Mouse (Mus musculus) bone marrow, adult 2 months (tissue): Measurements from ENCODE around the gene Lpcat1.

Source experiments
- CTCF ChIP-seq: fragments of 200-500 bp; IDR thresholded peaks from 2 replicates; pipeline ENCODE4 v1.5.1; 2011; ENCODE audit warnings: low read length, control low read depth; ENCODE audit not compliant: control insufficient read depth, insufficient read depth
- POLR2A ChIP-seq: fragments of 200-500 bp; IDR thresholded peaks from 2 replicates; pipeline ENCODE4 v1.6.1; 2011; ENCODE audit warnings: low read depth, mild to moderate bottlenecking, control low read depth, low read length, borderline replicate concordance; ENCODE audit not compliant: control insufficient read depth

DNA sequence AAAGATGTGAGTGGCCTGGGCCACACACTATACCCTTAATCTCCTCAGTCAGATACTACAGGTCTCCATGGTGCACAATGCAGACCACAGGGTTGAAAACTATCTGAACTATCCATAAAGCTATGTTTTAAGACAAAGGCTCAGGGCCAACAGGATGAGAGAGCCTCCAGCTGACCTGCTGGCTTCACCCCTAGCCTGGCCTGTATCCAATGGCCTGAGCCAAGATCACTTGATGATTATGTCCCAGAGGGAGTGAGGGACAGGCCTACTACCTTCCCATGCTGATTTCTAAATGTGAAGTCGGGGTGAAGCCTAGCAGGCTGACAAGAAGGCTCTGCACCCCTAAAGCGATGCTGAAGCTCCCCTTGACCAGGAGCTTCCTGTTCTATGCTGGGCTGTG, 21.9 kb upstream of the Lpcat1 start:
- no peak for TF ChIP-seq CTCF
- TF ChIP-seq POLR2A = no peak
